Mouse (Mus musculus) subcutaneous adipose tissue, adult 2 months (tissue): Measurements from ENCODE around the gene H2afb2. TPM values are rescaled to one million over a fixed set of nuclear protein-coding genes. Genes with fewer than 3 reads are reported as not detected.

ENCODE experiments used
- polyA plus RNA-seq: library from polyadenylated mRNA; depleted of rRNA; stranded (reverse); fragments of >200 nt; gene quantifications from 2 replicates; pipeline ENCODE4 v1.2.3, GENCODE M21; 2012; ENCODE audit warnings: low replicate concordance; rRNA removed

Gene H2afb2
- polyA plus RNA-seq, result not detected in 2 replicates

GRCm38 (mm10) chrX:116680878-116681277 lies at the start of gene H2afb2:
H2afb2 (plus strand) TSS chrX:116681178.

Other genes starting within 250 kb of the H2afb2 start
- gene Cpxcr1, start 232.2 kb upstream of the H2afb2 start, polyA plus RNA-seq, result not detected in 2 replicates